Comparison of ENCODE assay signal across 35 mouse cellular contexts in genomic region chr3:55499298-55499697, GRCm38 (mm10). TPM values are rescaled to one million over a fixed set of nuclear protein-coding genes. Genes with fewer than 3 reads are reported as not detected.
A peak's percentile ranks its signal among the peaks of the same experiment; 100 is the strongest.
DNase-seq lines count a peak whose midpoint lies in the region; ATAC-seq and TF ChIP-seq lines count a peak whose summit lies in the region.
"Had no signal": no experiment of that assay in that cellular context is flagged by ENCODE, and none has a peak within 500 bp of the region (broad histone marks: within the 10 kb centered on the region; RNA-seq: fewer than 3 reads in every experiment).

No protein-coding gene starts in this region.

- H3K36me3 ChIP-seq in midbrain, embryonic 15.5 days (replicated peaks) = peaks cover 26% of the 10 kb centered on the region
- H3K36me3 ChIP-seq in midbrain, embryonic 11.5 days (ENCODE audit: control insufficient read depth, insufficient read depth, low read length) = no peaks in the 10 kb centered on the region
- H3K36me3 ChIP-seq in limb, embryonic 12.5 days = 0 out of 2 replicates have a peak, but pooled peaks cover 4% of the 10 kb centered on the region
- H3K36me3 ChIP-seq in hindbrain, embryonic 11.5 days (ENCODE audit: control insufficient read depth, insufficient read depth, low read length) = no peaks in the 10 kb centered on the region

- no peak for TF ChIP-seq CTCF in layer of hippocampus, adult 2 months (conservative IDR thresholded peaks at IDR 0.05)

- 64% methylated on average over 7 of the region's 7 CpGs for WGBS in midbrain, embryonic 15.5 days
- WGBS in midbrain, embryonic 11.5 days = 93% methylated on average over 7 of the region's 7 CpGs
- 56% methylated on average over 7 of the region's 7 CpGs for WGBS in limb, embryonic 12.5 days
- 87% methylated on average over 7 of the region's 7 CpGs for WGBS in hindbrain, embryonic 11.5 days

- H3K9ac ChIP-seq in midbrain, embryonic 15.5 days = no peak overlapping the region
- no peak overlapping the region for H3K9ac ChIP-seq in midbrain, embryonic 11.5 days (ENCODE audit: low read length)
- H3K9ac ChIP-seq in limb, embryonic 12.5 days (replicated peaks) = no peak overlapping the region
- no peak overlapping the region for H3K9ac ChIP-seq in hindbrain, embryonic 11.5 days (ENCODE audit: low read depth, low read length)
- H3K9ac ChIP-seq: embryonic facial prominence, embryonic 13.5 days; forebrain, embryonic 12.5 days; hindbrain, embryonic 14.5 days had no signal

- no peaks in the 10 kb centered on the region for H3K9me3 ChIP-seq in midbrain, embryonic 15.5 days
- H3K9me3 ChIP-seq in midbrain, embryonic 11.5 days (ENCODE audit: control insufficient read depth, low read length) = no peaks in the 10 kb centered on the region
- H3K9me3 ChIP-seq in limb, embryonic 12.5 days = peaks cover 4% of the 10 kb centered on the region; the same call in 1 of the 2 replicates
- H3K9me3 ChIP-seq in hindbrain, embryonic 11.5 days (ENCODE audit: control insufficient read depth, low read length) = no peaks in the 10 kb centered on the region
- H3K9me3 ChIP-seq: embryonic facial prominence, embryonic 10.5 days; embryonic facial prominence, embryonic 13.5 days; forebrain, embryonic 12.5 days; hindbrain, embryonic 10.5 days had no signal

- H3K4me3 ChIP-seq in layer of hippocampus, adult 2 months = no peak overlapping the region
- H3K4me3 ChIP-seq in midbrain, embryonic 15.5 days = no peak overlapping the region
- H3K4me3 ChIP-seq in midbrain, embryonic 11.5 days (ENCODE audit: low read depth, low read length) = no peak overlapping the region
- no peak overlapping the region for H3K4me3 ChIP-seq in limb, embryonic 12.5 days (replicated peaks)
- no peak overlapping the region for H3K4me3 ChIP-seq in hindbrain, embryonic 11.5 days (ENCODE audit: low read depth, low read length)
- H3K4me3 ChIP-seq: embryonic facial prominence, embryonic 10.5 days; embryonic facial prominence, embryonic 13.5 days; erythroblast, embryonic 14.5 days; forebrain, embryonic 12.5 days; hindbrain, embryonic 10.5 days had no signal

- peaks cover 3% of the 10 kb centered on the region; the same call in 1 of the 2 replicates for H3K4me1 ChIP-seq in midbrain, embryonic 15.5 days
- H3K4me1 ChIP-seq in midbrain, embryonic 11.5 days (ENCODE audit: control insufficient read depth, insufficient read depth, low read length) = peaks cover 6% of the 10 kb centered on the region; the same call in 1 of the 2 replicates
- peaks cover 43% of the 10 kb centered on the region for H3K4me1 ChIP-seq in limb, embryonic 12.5 days (replicated peaks)
- H3K4me1 ChIP-seq in hindbrain, embryonic 11.5 days (replicated peaks; ENCODE audit: control insufficient read depth, insufficient read depth, low read length) = no peaks in the 10 kb centered on the region

- DNase-seq in layer of hippocampus, adult 2 months (ENCODE audit: low spot score in 2 of 2) = no peak
- no peak for DNase-seq in layer of hippocampus, postnatal 14 days (ENCODE audit: low spot score in 2 of 2)
- no peak for DNase-seq in midbrain, embryonic 11.5 days (ENCODE audit: low spot score, missing footprints)
- no peak for DNase-seq in hindbrain, embryonic 11.5 days (ENCODE audit: low spot score)
- DNase-seq: adrenal gland, adult 2 months; adrenal gland, postnatal 14 days; cerebellum, adult 11-12 months; cerebellum, adult 8-10 months; cerebellum, postnatal 10 days; cerebellum, postnatal 36 days; embryo, embryonic 11 days; gastrocnemius, postnatal 10 days; gastrocnemius, postnatal 36 days; heart, postnatal 36 days had no signal

- no peaks in the 10 kb centered on the region for H3K27me3 ChIP-seq in midbrain, embryonic 15.5 days (replicated peaks)
- no peaks in the 10 kb centered on the region for H3K27me3 ChIP-seq in midbrain, embryonic 11.5 days (ENCODE audit: control insufficient read depth, insufficient read depth, low read length)
- no peaks in the 10 kb centered on the region for H3K27me3 ChIP-seq in limb, embryonic 12.5 days
- no peaks in the 10 kb centered on the region for H3K27me3 ChIP-seq in hindbrain, embryonic 11.5 days (ENCODE audit: control insufficient read depth, insufficient read depth, low read length)
- H3K27me3 ChIP-seq: embryonic facial prominence, embryonic 13.5 days; forebrain, embryonic 12.5 days had no signal

- ATAC-seq in midbrain, embryonic 15.5 days (replicated peaks) = no peak
- no peak for ATAC-seq in midbrain, embryonic 11.5 days (ENCODE audit: low FRiP score)
- ATAC-seq in limb, embryonic 12.5 days (ENCODE audit: insufficient number of reproducible peaks, insufficient read depth, low FRiP score, low TSS enrichment, low read depth) = no peak
- ATAC-seq in hindbrain, embryonic 11.5 days (ENCODE audit: low FRiP score) = no peak
- ATAC-seq: CD4-positive, CD25-positive, alpha-beta regulatory T cell, adult 4 months; forebrain, embryonic 16.5 days; hindbrain, postnatal 0 days had no signal

- H3K27ac ChIP-seq in layer of hippocampus, adult 2 months = peak overlapping the region; percentile 24; the same call in 1 of the 2 replicates
- peak overlapping the region; percentile 47; the same call in 1 of the 2 replicates for H3K27ac ChIP-seq in midbrain, embryonic 15.5 days
- no peak overlapping the region for H3K27ac ChIP-seq in midbrain, embryonic 11.5 days (ENCODE audit: low read depth, low read length)
- H3K27ac ChIP-seq in limb, embryonic 12.5 days = peak overlapping the region; percentile 76
- H3K27ac ChIP-seq in hindbrain, embryonic 11.5 days (ENCODE audit: low read depth, low read length) = no peak overlapping the region
- H3K27ac ChIP-seq: embryonic facial prominence, embryonic 13.5 days; forebrain, embryonic 12.5 days; hindbrain, embryonic 10.5 days; hindbrain, embryonic 14.5 days; hindbrain, postnatal 0 days had no signal

- no peak overlapping the region for H3K4me2 ChIP-seq in midbrain, embryonic 15.5 days
- no peak overlapping the region for H3K4me2 ChIP-seq in midbrain, embryonic 11.5 days
- H3K4me2 ChIP-seq in limb, embryonic 12.5 days = no peak overlapping the region
- no peak overlapping the region for H3K4me2 ChIP-seq in hindbrain, embryonic 11.5 days (replicated peaks; ENCODE audit: low read depth, low read length)
- H3K4me2 ChIP-seq: embryonic facial prominence, embryonic 13.5 days; forebrain, embryonic 12.5 days; heart, embryonic 11.5 days; hindbrain, embryonic 14.5 days had no signal

RNA-seq across cellular contexts. Expression of gene Gm21954, which starts 27.3 kb away (rescaled TPM):
- not detected for total RNA-seq in layer of hippocampus, adult 2 months (2021)
- not detected for total RNA-seq in layer of hippocampus, postnatal 14 days (2021)
- not detected in 2 replicates for polyA plus RNA-seq in midbrain, embryonic 15.5 days (2015; fragmentation: Nextera tagmentation; extraction: Ambion mirVana)
- polyA plus RNA-seq in midbrain, embryonic 11.5 days (2014; fragmentation: Nextera tagmentation; extraction: Ambion mirVana) = not detected in 2 replicates
- polyA plus RNA-seq in limb, embryonic 12.5 days (2016; fragmentation: Nextera tagmentation; extraction: Ambion mirVana) = not detected in 2 replicates
- polyA plus RNA-seq in hindbrain, embryonic 11.5 days (2014; fragmentation: Nextera tagmentation; extraction: Ambion mirVana) = not detected in 2 replicates
- total RNA-seq: adrenal gland, adult 2 months; adrenal gland, postnatal 14 days; adrenal gland, postnatal 4 days; gastrocnemius, adult 18-20 months; gastrocnemius, postnatal 10 days; gastrocnemius, postnatal 36 days; granulocyte monocyte progenitor cell, adult 5-6 weeks; heart, adult 8-10 months; heart, postnatal 36 days; hindbrain, postnatal 0 days; MEL had no signal
- polyA plus RNA-seq: adrenal gland, adult 2 months; C2C12; CD4-positive, CD25-positive, alpha-beta regulatory T cell, adult 4 months; cortical plate, adult 2 months; embryonic facial prominence, embryonic 10.5 days; embryonic facial prominence, embryonic 13.5 days; erythroblast, embryonic 14.5 days; forebrain, embryonic 12.5 days; forebrain, embryonic 16.5 days; heart, embryonic 11.5 days; heart, embryonic 14.5 days; heart, postnatal 0 days; hindbrain, embryonic 10.5 days; hindbrain, embryonic 14.5 days; hindbrain, postnatal 0 days had no signal

Comparison
In these comparisons a context has a peak if more than half of its experiments do, and no peak if none do; other contexts are left out.
1. H3K27ac ChIP-seq: peak in layer of hippocampus, adult 2 months (single experiment), midbrain, embryonic 15.5 days (single experiment) and limb, embryonic 12.5 days (single experiment); none in midbrain, embryonic 11.5 days (single experiment) and hindbrain, embryonic 11.5 days (single experiment).